In the genomic region with DNA sequence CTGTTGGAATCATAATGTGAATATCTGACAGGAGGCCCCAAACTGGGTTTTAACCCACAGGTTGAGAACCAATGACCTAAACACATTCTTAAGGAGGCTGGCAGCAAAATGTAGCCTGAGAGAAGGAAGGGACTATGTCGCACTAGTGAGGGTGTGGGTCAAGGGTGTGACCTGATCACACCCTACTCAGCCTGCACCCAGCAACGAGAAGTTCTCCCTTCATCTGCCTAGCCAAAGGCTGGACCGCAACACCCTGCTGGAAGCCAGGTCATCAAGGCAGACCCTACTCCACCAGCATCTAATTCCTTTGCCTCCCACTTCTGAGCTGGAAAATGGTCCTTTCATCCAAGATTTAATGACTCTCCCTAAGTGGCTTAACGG, we compare ENCODE assay signal across 7 mouse cellular contexts. TPM values are rescaled to one million over a fixed set of nuclear protein-coding genes. Genes with fewer than 3 reads are reported as not detected.
DNase-seq lines count a peak whose midpoint lies in the region; ATAC-seq and TF ChIP-seq lines count a peak whose summit lies in the region.

No protein-coding gene starts in this region.

- H3K36me3 ChIP-seq in thymus, adult 2 months (ENCODE audit: control insufficient read depth, insufficient read depth, low read length), result no peaks in the 10 kb centered on the region
- no peaks in the 10 kb centered on the region for H3K36me3 ChIP-seq in forebrain, embryonic 15.5 days
- no peaks in the 10 kb centered on the region; the same call in 1 of the 2 replicates for H3K36me3 ChIP-seq in liver, embryonic 16.5 days (ENCODE audit: control insufficient read depth, insufficient read depth)

- TF ChIP-seq POLR2A in thymus, adult 2 months (IDR thresholded peaks at IDR 0.05; ENCODE audit: control insufficient read depth, extremely low read depth, insufficient read depth, low read length, poor library complexity), result no peak

- H3K9me3 ChIP-seq in forebrain, embryonic 15.5 days, result no peaks in the 10 kb centered on the region
- no peaks in the 10 kb centered on the region for H3K9me3 ChIP-seq in liver, embryonic 16.5 days (replicated peaks; ENCODE audit: control insufficient read depth, low read length)

- H3K9ac ChIP-seq in forebrain, embryonic 15.5 days (replicated peaks), result peak overlapping the region; percentile 71
- peak overlapping the region; percentile 92 for H3K9ac ChIP-seq in liver, embryonic 16.5 days (ENCODE audit: low read depth, low read length)

- no peak for ATAC-seq in forebrain, embryonic 15.5 days (replicated peaks)
- peak; percentile 78 for ATAC-seq in liver, embryonic 16.5 days (ENCODE audit: low read depth)

- peak overlapping the region; percentile 80 for H3K4me2 ChIP-seq in forebrain, embryonic 15.5 days (replicated peaks)
- H3K4me2 ChIP-seq in liver, embryonic 16.5 days (ENCODE audit: low read depth, low read length), result peak overlapping the region; percentile 98

- H3K4me3 ChIP-seq in thymus, adult 2 months (ENCODE audit: control insufficient read depth, insufficient read depth, low read length), result peak overlapping the region; percentile 72
- peak overlapping the region; percentile 67 for H3K4me3 ChIP-seq in forebrain, embryonic 15.5 days
- H3K4me3 ChIP-seq in liver, embryonic 16.5 days (ENCODE audit: low read depth, low read length), result peak overlapping the region; percentile 86

- peak overlapping the region; percentile 84 for H3K27ac ChIP-seq in thymus, adult 2 months (ENCODE audit: control insufficient read depth, insufficient read depth, low read length)
- peak overlapping the region; percentile 88 for H3K27ac ChIP-seq in forebrain, embryonic 15.5 days (replicated peaks)
- peak overlapping the region; percentile 93 for H3K27ac ChIP-seq in liver, embryonic 16.5 days (ENCODE audit: low read length)

- TF ChIP-seq CTCF in thymus, adult 2 months (IDR thresholded peaks at IDR 0.05; ENCODE audit: borderline replicate concordance, control insufficient read depth, extremely low read depth, insufficient read depth, low read length, poor library complexity), result no peak

- no peak for DNase-seq in thymus, adult 2 months
- no peak for DNase-seq in thymus, postnatal 4 days
- DNase-seq in spleen, postnatal 14 days (ENCODE audit: low spot score in 2 of 2), result peak; percentile 41
- DNase-seq in MN1 (ENCODE audit: low spot score), result no peak
- DNase-seq in right cerebral cortex, adult 2 months (ENCODE audit: low spot score in 2 of 2), result no peak

- WGBS in thymus, adult 2 months, result 6% methylated on average over 4 of the region's 4 CpGs
- 10% methylated on average over 4 of the region's 4 CpGs for WGBS in forebrain, embryonic 15.5 days
- WGBS in liver, embryonic 16.5 days (ENCODE audit: insufficient replicate concordance), result 6% methylated on average over 4 of the region's 4 CpGs

- peaks cover 35% of the 10 kb centered on the region for H3K4me1 ChIP-seq in thymus, adult 2 months (replicated peaks; ENCODE audit: control insufficient read depth, insufficient read depth, low read length)
- H3K4me1 ChIP-seq in forebrain, embryonic 15.5 days, result peaks cover 29% of the 10 kb centered on the region
- H3K4me1 ChIP-seq in liver, embryonic 16.5 days (ENCODE audit: control insufficient read depth, low read depth, low read length), result peaks cover 47% of the 10 kb centered on the region

- no peaks in the 10 kb centered on the region for H3K27me3 ChIP-seq in thymus, adult 2 months (ENCODE audit: control insufficient read depth, insufficient read depth, low read length)
- H3K27me3 ChIP-seq in forebrain, embryonic 15.5 days, result no peaks in the 10 kb centered on the region
- no peaks in the 10 kb centered on the region for H3K27me3 ChIP-seq in liver, embryonic 16.5 days (ENCODE audit: control insufficient read depth, insufficient read depth, low read depth, low read length)

RNA-seq across cellular contexts. Expression of a gene that starts 0.8 kb away (rescaled TPM):
- polyA plus RNA-seq in thymus, adult 2 months (2012; rRNA removed), result 219 and 378 TPM in 2 replicates
- 18.0 and 18.3 TPM in 2 replicates for polyA plus RNA-seq in forebrain, embryonic 15.5 days (2015; fragmentation: Nextera tagmentation; extraction: Ambion mirVana)
- polyA plus RNA-seq in liver, embryonic 16.5 days (2015; fragmentation: Nextera tagmentation; extraction: Ambion mirVana), result 32.3 and 33.2 TPM in 2 replicates

RNA-seq across cellular contexts. Expression of a gene that starts 40.6 kb away (rescaled TPM):
- polyA plus RNA-seq in thymus, adult 2 months (2012; rRNA removed), result 10.8 and 16.6 TPM in 2 replicates
- 21.1 and 24.1 TPM in 2 replicates for polyA plus RNA-seq in forebrain, embryonic 15.5 days (2015; fragmentation: Nextera tagmentation; extraction: Ambion mirVana)
- 4.5 and 4.8 TPM in 2 replicates for polyA plus RNA-seq in liver, embryonic 16.5 days (2015; fragmentation: Nextera tagmentation; extraction: Ambion mirVana)

Comparison
In these comparisons a context has a peak if more than half of its experiments do, and no peak if none do; other contexts are left out.
1. DNase-seq: peak in spleen, postnatal 14 days (2 of 2); none in thymus, adult 2 months (single experiment), thymus, postnatal 4 days (single experiment), MN1 (single experiment) and right cerebral cortex, adult 2 months (0 of 2).
2. Peak in every context shown above with its lines, with median percentiles within 50 percentile points of each other: H3K27ac ChIP-seq and H3K4me3 ChIP-seq.